Mouse (Mus musculus): ENCODE data around the gene Strn3. TPM values are rescaled to one million over a fixed set of nuclear protein-coding genes. Genes with fewer than 3 reads are reported as not detected.
"Not testable (repeated sequence)": the region's sequence is repeated elsewhere in the genome, so short reads cannot be mapped to it uniquely, and the experiment has no call there.

Gene Strn3
- total RNA-seq, 2 experiments from 2014 or later = 90.5 to 92.8 TPM

DNA sequence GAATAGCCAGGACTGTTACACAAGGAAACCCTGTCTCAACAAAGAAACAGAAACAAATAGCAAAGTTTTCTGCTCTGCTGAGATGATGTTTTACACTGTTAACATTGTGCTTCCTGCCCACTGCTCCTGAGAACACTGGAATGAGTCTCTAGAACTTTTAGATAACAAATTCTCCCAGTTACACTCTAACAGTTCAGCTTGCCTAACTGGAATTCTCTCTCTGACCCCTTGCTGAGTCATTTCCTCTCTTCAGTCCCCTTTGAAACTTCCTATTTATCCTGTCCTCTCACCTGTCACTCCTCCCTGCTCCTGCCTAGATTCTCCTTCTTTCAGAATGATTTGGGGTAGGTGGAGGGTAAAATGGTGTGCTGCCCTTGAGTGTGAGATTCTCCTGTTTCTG, 2.4 kb upstream of the Strn3 start:
- no peak for DNase-seq (ENCODE audit: low spot score in 2 of 2)

DNA sequence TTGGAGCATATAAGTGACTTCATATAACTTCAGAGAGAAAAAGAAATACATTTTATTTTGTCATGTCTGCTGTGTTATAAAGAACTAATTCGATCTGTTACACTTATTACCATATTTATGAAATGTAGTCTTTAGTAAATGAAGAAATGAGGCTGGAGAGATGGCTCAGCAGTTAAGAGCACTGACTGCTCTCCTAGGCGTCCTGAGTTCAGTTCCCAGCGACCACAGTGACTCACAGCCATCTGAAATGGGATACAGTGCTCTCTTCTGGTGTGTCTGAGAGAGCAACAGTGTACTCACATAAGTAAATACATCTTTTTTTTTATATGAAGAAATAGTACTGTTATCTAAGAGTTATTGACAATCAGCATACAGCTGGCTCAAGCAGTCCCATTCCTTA, 1.7 kb upstream of the Strn3 start:
- no peak for DNase-seq (ENCODE audit: low spot score in 2 of 2)

- not testable (repeated sequence) for DNase-seq (ENCODE audit: low spot score in 2 of 2)
Observed at GRCm38 (mm10) chr12:51692870-51693269, 1.2 kb upstream of the Strn3 start.

DNA sequence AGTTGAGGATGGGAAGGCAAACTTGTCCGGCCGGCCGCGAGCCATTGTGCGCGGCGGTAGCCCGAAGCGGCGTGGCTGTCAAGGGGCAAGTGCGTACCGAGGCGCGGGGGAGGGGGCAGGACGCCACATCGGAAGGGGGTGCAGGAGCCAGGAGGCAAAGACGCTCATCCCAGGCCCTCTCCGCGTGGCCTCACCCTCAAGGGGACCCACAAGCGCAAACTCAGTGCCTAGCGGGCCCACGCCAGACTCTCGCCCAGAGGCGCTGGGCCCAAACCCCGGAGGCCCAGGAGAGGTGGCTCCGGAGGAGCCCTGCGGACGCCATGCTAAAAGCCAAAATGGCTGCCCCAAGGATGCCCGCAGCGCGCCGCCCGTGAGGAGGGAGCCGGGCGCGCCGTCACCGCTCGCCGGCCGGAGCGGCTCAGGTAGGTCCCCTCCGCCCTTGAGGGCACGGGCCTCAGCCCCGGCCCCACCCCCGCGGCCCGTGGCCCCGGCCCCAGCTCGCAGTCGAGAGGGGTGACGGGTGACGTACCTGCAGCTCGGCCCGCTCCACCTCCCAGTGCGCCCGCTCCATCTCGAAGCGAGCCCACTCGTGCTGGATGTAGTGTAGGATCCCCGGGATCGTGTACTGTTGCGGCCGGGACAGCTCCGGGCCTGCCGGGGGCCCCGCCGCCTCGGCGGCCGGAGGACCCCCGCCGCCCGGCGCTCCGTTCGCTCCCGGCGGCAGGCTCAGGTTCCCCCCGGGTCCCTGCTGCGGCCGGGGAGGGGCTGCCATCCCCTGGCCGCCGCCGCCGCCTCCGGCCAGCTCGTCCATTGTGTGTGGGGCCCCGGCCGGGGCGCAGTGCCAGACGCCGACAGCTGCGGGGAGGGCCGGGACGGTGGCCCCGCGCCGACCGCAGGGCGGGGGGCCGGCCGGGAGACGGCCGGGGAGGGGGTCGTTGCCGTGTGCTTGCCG, 528 bp downstream of the Strn3 start, which contains the start of gene Ap4s1:
Gene Ap4s1 (plus strand): TSS at position 141 of the 952 bp plus-strand sequence.
- peak; percentile 40 to 79 for DNase-seq (ENCODE audit: low spot score in 2 of 2)

DNA sequence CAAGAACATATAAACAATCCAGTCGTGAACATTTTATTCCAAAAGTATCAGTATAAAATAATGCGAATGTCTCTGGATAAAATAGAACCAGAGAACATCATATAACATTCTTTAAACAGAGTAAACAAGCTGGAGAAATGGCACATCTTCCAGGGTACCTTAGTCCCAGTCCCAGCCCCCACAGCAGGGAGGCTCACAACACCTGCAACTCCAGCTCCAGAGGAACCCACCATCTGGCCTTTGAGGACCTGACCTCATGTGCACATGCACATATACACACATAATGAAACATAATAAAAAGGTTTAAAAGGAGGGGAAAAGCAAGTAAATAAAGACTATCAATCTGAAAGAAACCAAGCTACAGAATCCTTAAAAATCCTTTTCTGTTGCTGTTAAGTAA, 3.2 kb downstream of the Strn3 start:
- no peak for DNase-seq (ENCODE audit: low spot score in 2 of 2)

GRCm38 (mm10) chr12:51678844-51679243, 12.9 kb downstream of the Strn3 start:
- DNase-seq (ENCODE audit: low spot score in 2 of 2) = no peak

- no peak for DNase-seq (ENCODE audit: low spot score in 2 of 2)
Observed at GRCm38 (mm10) chr12:51676442-51676841, 15.3 kb downstream of the Strn3 start.

DNA sequence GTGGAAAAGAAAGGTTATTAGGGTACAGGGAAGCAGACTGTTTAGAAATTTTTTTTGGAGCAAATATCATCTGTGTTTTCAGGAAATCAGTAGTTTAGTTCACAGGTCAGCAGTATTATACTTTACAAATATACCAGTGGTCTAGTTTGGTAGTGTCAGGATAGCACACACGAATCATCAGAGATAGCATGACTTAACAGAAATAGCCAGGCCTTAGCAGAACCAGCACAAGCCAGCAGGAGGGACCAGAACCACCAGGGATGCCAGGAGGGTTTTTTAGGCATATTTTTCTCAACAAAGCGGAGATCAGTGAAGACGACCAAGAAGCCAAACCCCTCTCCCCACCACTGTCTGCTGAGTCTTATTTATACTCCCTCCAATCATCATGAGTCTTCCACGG, 18.4 kb downstream of the Strn3 start:
- no peak for DNase-seq (ENCODE audit: low spot score in 2 of 2)

GRCm38 (mm10) chr12:51671231-51671891, 20.3 kb downstream of the Strn3 start:
- no peak for DNase-seq (ENCODE audit: low spot score in 2 of 2)

- no peak for DNase-seq (ENCODE audit: low spot score in 2 of 2)
Observed at GRCm38 (mm10) chr12:51666708-51667430, 24.8 kb downstream of the Strn3 start.

GRCm38 (mm10) chr12:51663908-51664307, 27.8 kb downstream of the Strn3 start:
- no peak for DNase-seq (ENCODE audit: low spot score in 2 of 2)

- DNase-seq (ENCODE audit: low spot score in 2 of 2) = no peak
Observed at GRCm38 (mm10) chr12:51663011-51663410, 28.7 kb downstream of the Strn3 start.

DNA sequence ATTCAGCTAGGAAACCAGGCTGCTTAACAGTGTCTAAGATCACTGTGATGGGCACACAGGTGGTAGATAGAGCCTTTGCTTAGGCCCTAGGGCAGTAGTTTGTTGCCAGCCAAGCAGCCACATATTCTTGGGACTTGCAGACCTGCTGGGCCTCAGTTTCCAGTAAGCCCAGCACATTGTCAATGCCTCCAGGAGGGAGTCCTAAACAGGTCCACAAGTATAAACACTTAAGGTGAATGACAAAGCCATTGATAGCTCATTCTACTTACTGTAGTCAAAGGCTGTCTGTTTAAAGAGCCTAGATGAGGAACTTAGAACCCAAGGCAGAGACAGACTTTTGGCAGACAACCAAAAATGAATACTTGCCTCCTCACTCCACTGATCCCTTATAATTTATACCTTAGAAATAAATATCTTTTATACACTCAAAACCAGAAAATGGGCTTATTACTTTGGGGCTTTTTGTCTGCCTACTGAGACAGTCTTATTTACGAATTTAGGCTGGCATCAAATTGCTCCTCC, 35.7 kb downstream of the Strn3 start:
- DNase-seq (ENCODE audit: low spot score in 2 of 2) = no peak

DNA sequence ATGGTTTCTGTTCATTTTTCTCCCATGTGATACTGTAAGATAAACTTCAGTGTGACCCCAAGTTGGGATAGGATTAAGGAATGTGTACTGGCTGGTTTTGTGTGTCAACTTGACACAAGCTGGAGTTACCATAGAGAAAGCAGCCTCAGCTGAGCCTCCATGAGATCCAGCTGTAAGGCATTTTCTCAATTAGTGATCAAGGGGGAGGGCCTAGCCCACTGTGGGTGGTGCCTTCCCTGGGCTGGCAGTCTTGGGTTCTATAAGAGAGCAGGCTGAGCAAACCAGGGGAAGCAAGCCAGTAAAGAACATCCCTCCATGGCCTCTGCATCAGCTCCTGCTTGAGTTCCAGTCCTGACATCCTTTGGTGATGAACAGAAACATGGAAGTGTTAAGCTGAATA, 42.3 kb downstream of the Strn3 start:
- not testable (repeated sequence) for DNase-seq (ENCODE audit: low spot score in 2 of 2)

- DNase-seq (ENCODE audit: low spot score in 2 of 2) = no peak
Observed at GRCm38 (mm10) chr12:51641871-51642270, 49.8 kb downstream of the Strn3 start.

DNA sequence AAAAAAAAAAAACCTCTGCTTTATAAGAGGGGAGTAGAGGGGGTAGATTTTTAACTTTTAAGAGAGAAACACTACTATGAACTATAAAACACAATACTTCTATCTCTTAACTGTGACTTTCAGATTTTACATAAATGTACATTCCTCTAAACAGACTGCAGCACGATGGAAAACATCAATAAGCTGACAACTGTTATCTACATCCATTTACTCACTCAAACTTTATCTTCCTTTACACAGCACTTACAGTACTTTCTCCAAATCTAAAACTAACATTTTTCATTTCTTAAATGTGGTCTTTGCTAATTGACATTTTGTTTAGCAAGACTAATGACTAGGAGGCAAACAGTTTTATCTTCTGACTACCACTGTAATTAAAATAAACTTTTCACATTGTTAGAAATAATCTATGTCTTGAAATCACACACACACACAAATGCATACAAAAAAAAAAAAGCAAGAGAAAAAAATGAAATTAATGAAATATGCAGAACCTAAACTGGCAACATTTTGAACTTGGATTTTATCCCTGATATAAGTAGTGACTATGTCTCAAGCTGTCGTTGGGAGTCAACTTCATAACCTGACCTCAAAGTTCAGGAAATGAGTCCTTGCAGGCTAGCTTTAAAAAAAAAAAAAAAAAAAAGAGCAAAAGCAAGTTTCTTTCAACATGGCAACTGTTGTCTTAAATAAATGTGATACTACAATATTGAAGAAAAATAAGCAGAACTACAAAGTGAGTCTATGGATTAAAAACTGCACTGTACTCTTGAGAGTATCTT, 54.8 kb downstream of the Strn3 start:
- DNase-seq (ENCODE audit: low spot score in 2 of 2) = no peak

DNA sequence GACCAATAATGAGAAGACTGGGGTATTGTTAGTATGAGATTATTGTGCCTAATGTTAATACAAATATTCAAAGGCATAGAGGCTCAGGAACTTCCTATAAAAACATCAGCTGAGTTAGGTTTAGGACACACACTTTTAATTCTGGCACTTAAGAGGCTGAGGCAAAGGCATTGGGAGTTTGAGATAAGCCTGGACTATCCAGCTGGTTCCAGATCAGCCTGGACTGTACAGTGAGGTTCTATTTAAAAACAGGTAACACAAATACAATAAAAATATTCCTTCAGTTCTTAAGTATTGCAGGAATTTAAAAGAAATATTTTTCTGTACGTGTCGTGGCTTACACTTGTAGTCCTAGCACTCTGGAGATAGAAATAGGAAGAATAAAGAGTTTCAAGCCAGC, 55.4 kb downstream of the Strn3 start:
- no peak for DNase-seq (ENCODE audit: low spot score in 2 of 2)

GRCm38 (mm10) chr12:51633481-51633880, 58.2 kb downstream of the Strn3 start:
- DNase-seq (ENCODE audit: low spot score in 2 of 2) = no peak

DNA sequence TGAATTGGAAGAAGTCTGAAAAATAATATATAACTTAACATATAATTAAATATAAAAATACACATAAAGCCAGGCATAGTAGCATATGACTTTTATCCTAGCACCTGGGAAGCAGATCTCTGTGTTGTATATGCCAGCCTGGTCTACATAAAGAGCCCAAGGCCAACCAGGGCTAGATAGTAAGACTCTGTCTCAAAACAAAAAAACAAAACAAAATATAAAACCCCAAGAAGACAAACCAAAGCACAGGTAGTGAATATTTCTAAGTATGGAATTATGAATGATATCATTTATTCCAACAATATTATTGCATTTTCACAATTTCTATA, 68.4 kb downstream of the Strn3 start:
- no peak for DNase-seq (ENCODE audit: low spot score in 2 of 2)

GRCm38 (mm10) chr12:51622670-51623365, 68.9 kb downstream of the Strn3 start:
- peak in 1 of 2 experiments; percentile 54 for DNase-seq (ENCODE audit: low spot score in 2 of 2)

Data from layer of hippocampus, adult 18-20 months (tissue).